Mouse (Mus musculus) liver, embryonic 16.5 days (tissue): ENCODE measurements around the gene Itga9. TPM values are rescaled to one million over a fixed set of nuclear protein-coding genes. Genes with fewer than 3 reads are reported as not detected.

Source experiments
- ATAC-seq: fragments of 200-750 bp; cut with Nextera tagmentation; 2 replicates; pipeline ENCODE4 v1.8.0; 2017; ENCODE audit warnings: low read depth, mild to moderate bottlenecking, moderate number of reproducible peaks, moderate library complexity
- H3K27ac ChIP-seq: fragments of 300-500 bp; sonication (generic); 2 replicates; pipeline ENCODE4 v1.5.1; 2014; ENCODE audit warnings: mild to moderate bottlenecking, low read length
- H3K27me3 ChIP-seq: fragments of 300-500 bp; sonication (generic); 2 replicates; pipeline ENCODE4 v1.6.1; 2014; ENCODE audit warnings: low read depth, low read length, mixed read lengths; ENCODE audit not compliant: control insufficient read depth, insufficient read depth
- H3K36me3 ChIP-seq: fragments of 300-500 bp; sonication (generic); 2 replicates; pipeline ENCODE4 v1.6.1; 2014; ENCODE audit warnings: mild to moderate bottlenecking; ENCODE audit not compliant: control insufficient read depth, insufficient read depth
- H3K4me1 ChIP-seq: fragments of 300-500 bp; sonication (generic); 2 replicates; pipeline ENCODE4 v1.6.1; 2014; ENCODE audit warnings: low read depth, low read length, mixed read lengths; ENCODE audit not compliant: control insufficient read depth
- H3K4me2 ChIP-seq: fragments of 300-500 bp; sonication (generic); 2 replicates; pipeline ENCODE4 v1.6.1; 2014; ENCODE audit warnings: low read depth, low read length, mixed read lengths
- H3K4me3 ChIP-seq: fragments of 300-500 bp; sonication (generic); 2 replicates; pipeline ENCODE4 v1.5.1; 2014; ENCODE audit warnings: low read depth, mild to moderate bottlenecking, low read length
- H3K9ac ChIP-seq: fragments of 300-500 bp; sonication (generic); 2 replicates; pipeline ENCODE4 v1.6.1; 2014; ENCODE audit warnings: low read depth, low read length
- H3K9me3 ChIP-seq: fragments of 300-500 bp; sonication (generic); replicated peaks from 2 replicates; pipeline ENCODE4 v1.6.1; 2016; ENCODE audit warnings: low read length; ENCODE audit not compliant: control insufficient read depth
- WGBS: fragments of 180-500 bp; shearing (Covaris S2); extraction: QIAGEN DNeasy Blood & Tissue Kit; methylation state at CpG from one replicate; pipeline ENCODE4 v1.1.7; 2014; ENCODE audit not compliant: insufficient replicate concordance; 5-methylcytosine and 5-hydroxymethylcytosine counted together
- polyA plus RNA-seq: library from polyadenylated mRNA; unstranded; fragments of >200 nt; fragmentation: Nextera tagmentation; extraction: Ambion mirVana; gene quantifications from 2 replicates; pipeline ENCODE4 v1.2.1, GENCODE M21; 2015

The Itga9 gene
- polyA plus RNA-seq, 1 experiment from 2014 or later: 1.4 TPM

DNA sequence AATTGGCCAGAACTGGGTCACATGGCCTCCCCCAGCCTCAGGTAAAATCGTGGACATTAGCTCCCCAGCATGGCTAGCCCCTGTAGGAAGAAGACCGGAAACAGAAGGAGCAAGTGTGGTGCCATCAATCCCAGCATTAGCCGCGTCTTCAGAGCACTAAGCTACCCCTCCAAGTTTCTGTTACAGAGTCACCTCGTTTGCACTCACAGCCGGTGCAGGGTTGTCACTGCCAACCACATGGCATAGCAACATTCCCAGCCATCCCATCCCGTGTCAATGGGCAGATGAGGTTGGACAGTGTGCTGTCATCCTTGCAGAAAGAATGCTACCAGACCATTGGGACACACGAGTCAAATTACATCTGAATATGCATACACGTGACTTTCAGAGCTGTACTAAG lies 324.1 kb downstream of the Itga9 start:
- Histone ChIP-seq H3K27ac (no peak overlapping the region), H3K4me1 (peaks cover 25% of the 10 kb centered on the region), H3K27me3 (no peaks in the 10 kb centered on the region), H3K9me3 (no peaks in the 10 kb centered on the region), H3K4me2 (no peak overlapping the region), H3K36me3 (no peaks in the 10 kb centered on the region), H3K4me3 (no peak overlapping the region), H3K9ac (no peak overlapping the region)
- 68% methylated on average over 9 of the region's 9 CpGs for WGBS
- no peak for ATAC-seq

GRCm38 (mm10) chr9:118933800-118934199 lies 327.3 kb downstream of the Itga9 start:
- no peak overlapping the region for H3K4me2 ChIP-seq
- H3K36me3 ChIP-seq: no peaks in the 10 kb centered on the region
- no peak overlapping the region for H3K27ac ChIP-seq
- no peak overlapping the region for H3K4me3 ChIP-seq
- no peaks in the 10 kb centered on the region for H3K27me3 ChIP-seq
- ATAC-seq: no peak
- no peaks in the 10 kb centered on the region; the same call in none of the 2 replicates for H3K4me1 ChIP-seq
- no peak overlapping the region for H3K9ac ChIP-seq
- no peaks in the 10 kb centered on the region for H3K9me3 ChIP-seq
- 73% methylated on average over 9 of the region's 9 CpGs for WGBS

GRCm38 (mm10) chr9:118934319-118934718 lies 327.8 kb downstream of the Itga9 start:
- Histone ChIP-seq H3K4me1 (no peaks in the 10 kb centered on the region; the same call in none of the 2 replicates), H3K4me2 (no peak overlapping the region), H3K27me3 (no peaks in the 10 kb centered on the region), H3K9ac (no peak overlapping the region), H3K4me3 (no peak overlapping the region), H3K27ac (no peak overlapping the region), H3K36me3 (no peaks in the 10 kb centered on the region), H3K9me3 (no peaks in the 10 kb centered on the region)
- 73% methylated on average over 12 of the region's 12 CpGs for whole genome bisulfite sequencing
- no peak for ATAC-seq

- Histone ChIP-seq H3K4me2 (no peak overlapping the region), H3K4me3 (no peak overlapping the region), H3K36me3 (no peaks in the 10 kb centered on the region), H3K9ac (no peak overlapping the region), H3K27me3 (no peaks in the 10 kb centered on the region), H3K9me3 (no peaks in the 10 kb centered on the region), H3K4me1 (no peaks in the 10 kb centered on the region; the same call in none of the 2 replicates), H3K27ac (no peak overlapping the region)
- ATAC-seq: no peak
- WGBS: 67% methylated on average over 13 of the region's 13 CpGs
Measured at GRCm38 (mm10) chr9:118935098-118935497, 328.6 kb downstream of the Itga9 start.

GRCm38 (mm10) chr9:118936071-118936470 lies 329.6 kb downstream of the Itga9 start:
- Histone ChIP-seq H3K9ac (no peak overlapping the region), H3K9me3 (no peaks in the 10 kb centered on the region), H3K27ac (no peak overlapping the region), H3K4me2 (no peak overlapping the region), H3K27me3 (no peaks in the 10 kb centered on the region), H3K4me3 (no peak overlapping the region), H3K4me1 (no peaks in the 10 kb centered on the region; the same call in none of the 2 replicates), H3K36me3 (no peaks in the 10 kb centered on the region)
- no peak for ATAC-seq
- 67% methylated on average over 12 of the region's 12 CpGs for WGBS

GRCm38 (mm10) chr9:118937515-118937914 lies 331.0 kb downstream of the Itga9 start:
- H3K4me3 ChIP-seq: no peak overlapping the region
- no peaks in the 10 kb centered on the region for H3K27me3 ChIP-seq
- ATAC-seq: no peak
- H3K9ac ChIP-seq: no peak overlapping the region
- no peaks in the 10 kb centered on the region for H3K36me3 ChIP-seq
- H3K4me2 ChIP-seq: no peak overlapping the region
- H3K27ac ChIP-seq: no peak overlapping the region
- H3K9me3 ChIP-seq: no peaks in the 10 kb centered on the region
- no peaks in the 10 kb centered on the region; the same call in none of the 2 replicates for H3K4me1 ChIP-seq
- 65% methylated on average over 3 of the region's 3 CpGs for whole genome bisulfite sequencing

GRCm38 (mm10) chr9:118939410-118939809 lies 332.9 kb downstream of the Itga9 start:
- peak; percentile 71 for ATAC-seq
- H3K4me2 ChIP-seq: no peak overlapping the region

GRCm38 (mm10) chr9:118939831-118940230 lies 333.3 kb downstream of the Itga9 start:
- ATAC-seq: no peak

More at GRCm38 (mm10) chr9:118939410-118939809, 332.9 kb downstream of the Itga9 start:
- H3K9me3 ChIP-seq: no peaks in the 10 kb centered on the region
- H3K27me3 ChIP-seq: no peaks in the 10 kb centered on the region
- H3K4me1 ChIP-seq: peaks cover 2% of the 10 kb centered on the region
- H3K9ac ChIP-seq: no peak overlapping the region
- no peaks in the 10 kb centered on the region for H3K36me3 ChIP-seq
- no peak overlapping the region for H3K27ac ChIP-seq
- WGBS: 61% methylated on average over 13 of the region's 13 CpGs
- H3K4me3 ChIP-seq: no peak overlapping the region

DNA sequence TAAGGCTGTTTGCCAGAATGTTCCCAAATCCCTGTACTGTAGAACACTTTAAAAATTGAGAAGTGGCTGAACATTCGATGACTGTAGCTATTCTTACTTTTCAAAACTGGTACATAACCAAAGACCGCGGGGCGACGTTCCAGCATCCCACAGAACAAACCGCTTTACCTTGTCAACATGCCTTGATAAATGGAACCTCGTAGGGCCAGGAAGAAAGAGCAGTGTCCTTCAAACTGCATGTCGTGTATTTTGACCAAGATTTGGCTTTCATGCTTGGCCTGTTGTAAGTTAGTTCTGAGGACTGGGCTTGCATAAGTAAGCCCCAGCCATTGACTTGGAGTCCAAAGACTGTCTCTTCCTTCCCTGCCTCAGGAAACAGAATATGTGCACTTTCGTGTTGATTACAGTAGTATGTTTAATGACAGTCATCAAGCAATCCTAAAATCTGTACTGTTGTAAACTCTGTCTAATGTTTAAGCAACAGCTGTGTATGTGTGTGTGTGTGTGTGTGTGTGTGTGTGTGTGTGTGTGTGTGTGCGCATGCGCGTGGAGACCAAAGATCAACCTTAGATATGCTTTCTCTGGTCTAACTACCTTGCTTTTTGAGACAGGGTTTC lies 334.2 kb downstream of the Itga9 start:
- no peaks in the 10 kb centered on the region for H3K9me3 ChIP-seq
- H3K9ac ChIP-seq: no peak overlapping the region
- H3K36me3 ChIP-seq: no peaks in the 10 kb centered on the region
- 77% methylated on average over 12 of the region's 12 CpGs for WGBS
- H3K4me3 ChIP-seq: no peak overlapping the region
- ATAC-seq: no peak
- H3K4me1 ChIP-seq: peaks cover 2% of the 10 kb centered on the region
- H3K4me2 ChIP-seq: no peak overlapping the region
- H3K27ac ChIP-seq: no peak overlapping the region
- H3K27me3 ChIP-seq: no peaks in the 10 kb centered on the region

More at GRCm38 (mm10) chr9:118939831-118940230, 333.3 kb downstream of the Itga9 start:
- H3K27ac ChIP-seq: no peak overlapping the region; the same call in 1 of the 2 replicates
- H3K36me3 ChIP-seq: no peaks in the 10 kb centered on the region
- H3K4me3 ChIP-seq: no peak overlapping the region
- no peak overlapping the region for H3K4me2 ChIP-seq
- H3K27me3 ChIP-seq: no peaks in the 10 kb centered on the region
- H3K9me3 ChIP-seq: no peaks in the 10 kb centered on the region
- H3K4me1 ChIP-seq: peaks cover 2% of the 10 kb centered on the region
- H3K9ac ChIP-seq: no peak overlapping the region
- 77% methylated on average over 12 of the region's 12 CpGs for WGBS
